Mouse (Mus musculus) hindbrain, embryonic 12.5 days (tissue): ENCODE data around the gene Ccrl2. TPM values are rescaled to one million over a fixed set of nuclear protein-coding genes. Genes with fewer than 3 reads are reported as not detected.
A peak's percentile ranks its signal among the peaks of the same experiment; 100 is the strongest.

Experiments
- ATAC-seq: fragments of 200-750 bp; cut with Nextera tagmentation; 2 replicates; pipeline ENCODE4 v1.8.0; 2017; ENCODE audit warnings: moderate TSS enrichment; ENCODE audit not compliant: low FRiP score
- H3K27ac ChIP-seq: fragments of 300-500 bp; sonication (generic); 2 replicates; pipeline ENCODE4 v1.5.1; 2016; ENCODE audit warnings: mild to moderate bottlenecking
- H3K27me3 ChIP-seq: fragments of 300-500 bp; sonication (generic); 2 replicates; pipeline ENCODE4 v1.6.1; 2016; ENCODE audit warnings: mild to moderate bottlenecking
- H3K36me3 ChIP-seq: fragments of 300-500 bp; sonication (generic); 2 replicates; pipeline ENCODE4 v1.6.1; 2016; ENCODE audit warnings: mild to moderate bottlenecking
- H3K4me1 ChIP-seq: fragments of 300-500 bp; sonication (generic); 2 replicates; pipeline ENCODE4 v1.6.1; 2016
- H3K4me2 ChIP-seq: fragments of 300-500 bp; sonication (generic); replicated peaks from 2 replicates; pipeline ENCODE4 v1.6.1; 2016; ENCODE audit warnings: mild to moderate bottlenecking
- H3K4me3 ChIP-seq: fragments of 300-500 bp; sonication (generic); 2 replicates; pipeline ENCODE4 v1.5.1; 2016; ENCODE audit warnings: mild to moderate bottlenecking
- H3K9ac ChIP-seq: fragments of 300-500 bp; sonication (generic); 2 replicates; pipeline ENCODE4 v1.6.1; 2016; ENCODE audit warnings: mild to moderate bottlenecking, moderate library complexity
- H3K9me3 ChIP-seq: fragments of 300-500 bp; sonication (generic); replicated peaks from 2 replicates; pipeline ENCODE4 v1.6.1; 2016; ENCODE audit warnings: mild to moderate bottlenecking
- WGBS: fragments of 180-500 bp; shearing (Covaris S2); methylation state at CpG from one replicate; pipeline ENCODE4 v1.1.7; 2016; 5-methylcytosine and 5-hydroxymethylcytosine counted together
- polyA plus RNA-seq: library from polyadenylated mRNA; unstranded; fragments of >200 nt; fragmentation: Nextera tagmentation; extraction: Ambion mirVana; gene quantifications from 2 replicates; pipeline ENCODE4 v1.2.1, GENCODE M21; 2016

Gene Ccrl2
- 0.97 and 1.4 TPM in 2 replicates for polyA plus RNA-seq

DNA sequence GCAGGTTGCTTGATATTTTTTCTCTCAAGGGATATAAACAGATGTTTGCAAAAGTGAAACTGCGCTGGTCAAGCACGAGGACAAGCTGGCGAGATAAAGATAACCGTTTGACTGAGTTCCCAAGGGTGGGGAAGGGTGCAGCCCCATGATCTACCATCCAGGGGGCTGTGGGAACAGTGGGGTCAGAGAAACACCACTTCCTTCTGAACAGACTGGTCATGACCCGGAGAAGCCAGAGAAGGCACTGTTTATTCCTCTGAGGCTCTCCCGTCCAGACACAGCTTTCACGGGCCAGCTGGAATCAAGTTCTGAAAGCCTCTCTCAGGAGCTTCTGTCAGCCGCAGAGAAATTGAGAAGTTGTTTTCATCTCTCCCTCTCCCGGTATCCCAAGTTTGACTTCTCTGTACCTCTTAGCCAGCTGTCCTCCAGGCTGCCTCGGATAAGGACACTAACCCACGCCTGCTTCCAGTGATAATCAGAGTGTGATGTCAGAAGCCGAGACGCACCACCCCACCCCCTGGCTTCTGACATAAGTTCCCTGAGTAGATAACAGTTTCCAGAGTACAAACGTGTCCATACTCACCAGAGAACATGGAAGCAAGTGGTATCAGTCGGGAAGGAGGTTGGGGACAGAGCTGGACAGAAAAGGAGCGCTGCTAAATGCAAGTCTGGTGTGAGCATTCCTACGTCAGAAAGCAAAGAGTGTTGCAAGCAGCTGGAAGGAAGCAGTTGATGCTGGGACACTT lies at the start of gene Ccrl2:
Ccrl2 (minus strand) TSS at position 722 of the 746 bp plus-strand sequence.
- Histone ChIP-seq H3K36me3 (no peaks in the 10 kb centered on the region), H3K4me1 (no peaks in the 10 kb centered on the region), H3K4me3 (peak within 1 kb of the TSS; percentile 10; the same call in 1 of the 2 replicates)

DNA sequence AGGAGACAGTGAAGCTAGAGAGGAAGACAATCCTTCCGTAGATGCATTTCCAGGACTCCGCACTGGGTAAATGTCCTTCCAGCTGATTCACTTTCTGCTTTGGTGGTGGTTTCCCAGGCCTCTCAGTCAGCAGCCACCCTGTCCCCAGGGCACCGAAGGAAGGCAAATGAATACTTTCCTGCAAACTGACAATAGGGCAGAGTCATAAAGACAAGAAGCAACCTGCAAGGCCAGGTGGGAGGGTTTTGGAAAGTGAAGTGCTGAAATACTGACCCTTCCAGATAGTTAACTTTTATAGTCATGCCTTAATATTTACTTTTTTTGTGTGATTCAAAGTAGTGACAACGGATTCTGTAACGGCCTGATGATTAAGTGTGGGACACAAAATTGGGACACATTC lies 46.6 kb upstream of the Ccrl2 start:
- no peak overlapping the region for H3K27ac ChIP-seq
- no peak overlapping the region for H3K4me3 ChIP-seq
- H3K9ac ChIP-seq: no peak overlapping the region
- no peak for ATAC-seq
- 87% methylated on average over 5 of the region's 5 CpGs for WGBS
- H3K9me3 ChIP-seq: no peaks in the 10 kb centered on the region
- H3K4me2 ChIP-seq: no peak overlapping the region
- H3K36me3 ChIP-seq: no peaks in the 10 kb centered on the region
- H3K4me1 ChIP-seq: no peaks in the 10 kb centered on the region
- no peaks in the 10 kb centered on the region for H3K27me3 ChIP-seq

More for the DNA sequence above, at the start of gene Ccrl2:
- H3K4me2 ChIP-seq: peak within 1 kb of the TSS; percentile 39
- ATAC-seq: no peak
- H3K9me3 ChIP-seq: no peaks in the 10 kb centered on the region
- H3K27ac ChIP-seq: no peak within 1 kb of the TSS
- 58% methylated on average over 17 of the region's 17 CpGs for WGBS
- H3K27me3 ChIP-seq: no peaks in the 10 kb centered on the region
- H3K9ac ChIP-seq: no peak within 1 kb of the TSS

DNA sequence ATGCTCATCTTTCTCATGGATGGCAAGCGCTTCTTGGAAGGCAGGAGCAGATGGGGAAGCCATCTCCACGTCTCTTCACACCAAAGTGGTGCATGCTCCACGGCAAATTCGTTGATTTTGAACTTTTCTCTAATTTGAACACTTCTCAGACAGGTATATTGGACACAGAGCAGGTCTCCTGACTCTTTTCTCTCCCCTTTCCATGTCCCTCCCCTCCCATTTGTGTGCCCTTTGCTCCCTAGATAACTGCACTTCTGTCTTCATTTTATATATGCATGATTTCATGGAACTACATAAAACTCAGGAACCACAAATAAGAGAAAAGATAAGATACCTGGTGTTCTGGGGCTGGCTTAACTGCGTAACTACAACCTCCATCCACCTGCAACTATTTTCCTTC lies 46.0 kb upstream of the Ccrl2 start:
- H3K36me3 ChIP-seq: no peaks in the 10 kb centered on the region
- H3K27ac ChIP-seq: no peak overlapping the region
- WGBS: 87% methylated on average over 5 of the region's 5 CpGs
- ATAC-seq: no peak
- no peaks in the 10 kb centered on the region for H3K27me3 ChIP-seq
- H3K9ac ChIP-seq: no peak overlapping the region
- H3K4me1 ChIP-seq: no peaks in the 10 kb centered on the region
- no peak overlapping the region for H3K4me2 ChIP-seq
- no peaks in the 10 kb centered on the region for H3K9me3 ChIP-seq
- no peak overlapping the region for H3K4me3 ChIP-seq

GRCm38 (mm10) chr9:111100406-111100805 lies 43.1 kb upstream of the Ccrl2 start:
- ATAC-seq: no peak
- H3K4me2 ChIP-seq: no peak overlapping the region
- no peaks in the 10 kb centered on the region for H3K9me3 ChIP-seq
- H3K27ac ChIP-seq: no peak overlapping the region
- H3K4me1 ChIP-seq: no peaks in the 10 kb centered on the region
- no peaks in the 10 kb centered on the region for H3K36me3 ChIP-seq
- no peak overlapping the region for H3K4me3 ChIP-seq
- no peaks in the 10 kb centered on the region for H3K27me3 ChIP-seq
- WGBS: 89% methylated on average over 3 of the region's 3 CpGs
- H3K9ac ChIP-seq: no peak overlapping the region

DNA sequence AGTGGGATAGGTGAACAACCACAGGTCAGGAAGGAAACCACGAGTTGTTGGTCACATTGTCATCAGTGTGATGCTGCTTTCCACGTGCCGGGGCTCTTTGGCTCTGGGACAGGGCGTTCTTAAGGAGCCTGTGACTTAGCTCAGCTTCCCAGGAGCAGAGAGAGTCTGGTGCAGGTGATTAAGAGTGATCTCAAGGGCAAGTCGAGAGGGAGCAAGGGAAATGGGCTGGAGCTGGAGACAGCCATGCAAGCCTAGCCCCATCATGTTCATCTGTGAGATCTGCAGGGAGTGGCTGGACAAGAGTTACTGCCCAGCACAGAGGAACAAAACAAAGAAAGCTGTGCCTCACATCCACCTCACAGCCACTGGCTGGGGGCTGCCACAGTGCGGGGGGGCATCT lies 40.2 kb upstream of the Ccrl2 start:
- H3K4me1 ChIP-seq: no peaks in the 10 kb centered on the region
- no peak for ATAC-seq
- no peak overlapping the region for H3K9ac ChIP-seq
- no peaks in the 10 kb centered on the region for H3K27me3 ChIP-seq
- WGBS: 70% methylated on average over 6 of the region's 6 CpGs
- no peak overlapping the region for H3K4me3 ChIP-seq
- H3K27ac ChIP-seq: no peak overlapping the region
- H3K9me3 ChIP-seq: no peaks in the 10 kb centered on the region
- H3K36me3 ChIP-seq: no peaks in the 10 kb centered on the region
- no peak overlapping the region for H3K4me2 ChIP-seq

GRCm38 (mm10) chr9:111096419-111097326 lies 39.4 kb upstream of the Ccrl2 start:
- H3K9ac ChIP-seq: no peak overlapping the region
- H3K27me3 ChIP-seq: no peaks in the 10 kb centered on the region
- H3K4me2 ChIP-seq: no peak overlapping the region
- H3K27ac ChIP-seq: no peak overlapping the region
- no peaks in the 10 kb centered on the region for H3K9me3 ChIP-seq
- ATAC-seq: no peak
- H3K4me1 ChIP-seq: no peaks in the 10 kb centered on the region
- H3K4me3 ChIP-seq: no peak overlapping the region
- no peaks in the 10 kb centered on the region for H3K36me3 ChIP-seq
- WGBS: 92% methylated on average over 16 of the region's 16 CpGs

- Histone ChIP-seq H3K9ac (no peak overlapping the region), H3K4me3 (no peak overlapping the region), H3K27me3 (no peaks in the 10 kb centered on the region), H3K4me2 (no peak overlapping the region), H3K36me3 (no peaks in the 10 kb centered on the region), H3K9me3 (no peaks in the 10 kb centered on the region), H3K4me1 (no peaks in the 10 kb centered on the region), H3K27ac (no peak overlapping the region)
- ATAC-seq: no peak
- 81% methylated on average over 7 of the region's 7 CpGs for WGBS
These were observed 38.4 kb upstream of the Ccrl2 start for GRCm38 (mm10) chr9:111095710-111096109.

GRCm38 (mm10) chr9:111094626-111095025 lies 37.3 kb upstream of the Ccrl2 start:
- no peaks in the 10 kb centered on the region for H3K4me1 ChIP-seq
- H3K36me3 ChIP-seq: no peaks in the 10 kb centered on the region
- H3K9ac ChIP-seq: no peak overlapping the region
- H3K4me2 ChIP-seq: no peak overlapping the region
- 83% methylated on average over 5 of the region's 5 CpGs for whole genome bisulfite sequencing
- H3K27me3 ChIP-seq: no peaks in the 10 kb centered on the region
- H3K4me3 ChIP-seq: no peak overlapping the region
- H3K9me3 ChIP-seq: no peaks in the 10 kb centered on the region
- no peak for ATAC-seq
- no peak overlapping the region for H3K27ac ChIP-seq

DNA sequence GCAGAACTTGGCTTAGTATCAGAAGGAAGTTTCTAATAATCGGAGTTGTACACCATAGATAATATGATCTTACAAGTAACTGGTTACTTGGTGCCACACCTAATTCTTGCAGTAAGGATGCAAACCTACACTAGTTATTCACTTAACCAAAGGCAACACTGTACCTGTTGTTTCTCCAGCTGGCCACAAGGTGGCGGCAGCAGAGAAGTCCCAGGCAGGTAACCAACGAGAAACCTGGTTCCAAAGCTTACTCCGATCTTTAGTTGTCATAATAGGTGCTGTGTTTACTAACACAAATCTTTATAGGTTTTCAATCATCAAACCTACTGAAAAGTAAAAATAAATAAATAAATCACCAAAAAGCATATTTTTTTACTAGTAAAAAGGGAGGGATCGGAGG lies 35.8 kb upstream of the Ccrl2 start:
- 35% methylated on average over 5 of the region's 5 CpGs for WGBS

DNA sequence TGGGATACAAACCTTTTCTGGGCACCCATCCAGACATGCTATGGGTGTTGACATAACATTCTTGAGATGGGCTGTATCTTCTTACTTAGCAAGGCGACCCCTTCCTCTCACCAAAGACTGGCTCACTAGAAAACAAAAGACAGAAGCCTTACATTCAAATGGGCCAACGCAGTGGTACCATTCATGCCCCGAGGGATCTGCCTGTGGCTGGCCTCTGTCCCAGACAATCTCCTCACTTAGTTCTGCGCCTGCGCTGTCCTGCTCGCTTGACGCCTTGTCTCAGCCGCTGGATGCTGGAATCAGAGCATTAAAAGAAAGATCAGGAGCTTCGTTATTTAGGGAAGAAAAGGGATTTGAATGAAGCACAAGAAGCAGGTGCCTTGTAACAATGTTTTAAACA lies 35.3 kb upstream of the Ccrl2 start:
- H3K9ac ChIP-seq: no peak overlapping the region
- no peaks in the 10 kb centered on the region for H3K27me3 ChIP-seq
- H3K9me3 ChIP-seq: no peaks in the 10 kb centered on the region
- no peak overlapping the region for H3K27ac ChIP-seq
- H3K4me1 ChIP-seq: peaks cover 7% of the 10 kb centered on the region; the same call in 1 of the 2 replicates
- H3K4me2 ChIP-seq: no peak overlapping the region
- ATAC-seq: no peak
- H3K4me3 ChIP-seq: no peak overlapping the region
- WGBS: 67% methylated on average over 9 of the region's 9 CpGs
- no peaks in the 10 kb centered on the region for H3K36me3 ChIP-seq

More for the DNA sequence above, 35.8 kb upstream of the Ccrl2 start:
- Histone ChIP-seq H3K36me3 (no peaks in the 10 kb centered on the region), H3K9me3 (no peaks in the 10 kb centered on the region), H3K27ac (no peak overlapping the region), H3K9ac (no peak overlapping the region), H3K4me3 (no peak overlapping the region), H3K4me1 (peaks cover 7% of the 10 kb centered on the region; the same call in 1 of the 2 replicates), H3K4me2 (no peak overlapping the region), H3K27me3 (no peaks in the 10 kb centered on the region)
- ATAC-seq: no peak

GRCm38 (mm10) chr9:111088886-111089285 lies 31.6 kb upstream of the Ccrl2 start:
- no peak overlapping the region for H3K9ac ChIP-seq
- WGBS: 38% methylated on average over 7 of the region's 7 CpGs
- no peak for ATAC-seq
- H3K27ac ChIP-seq: no peak overlapping the region
- H3K4me3 ChIP-seq: no peak overlapping the region
- no peaks in the 10 kb centered on the region for H3K9me3 ChIP-seq
- H3K27me3 ChIP-seq: 0 out of 2 replicates have a peak, but pooled peaks cover 3% of the 10 kb centered on the region
- H3K4me1 ChIP-seq: peaks cover 7% of the 10 kb centered on the region; the same call in 1 of the 2 replicates
- H3K4me2 ChIP-seq: no peak overlapping the region
- no peaks in the 10 kb centered on the region for H3K36me3 ChIP-seq

- no peaks in the 10 kb centered on the region for H3K36me3 ChIP-seq
- no peak overlapping the region for H3K4me2 ChIP-seq
- H3K4me3 ChIP-seq: no peak overlapping the region
These were observed 30.6 kb upstream of the Ccrl2 start for GRCm38 (mm10) chr9:111087960-111088359.

More at GRCm38 (mm10) chr9:111087960-111088359, 30.6 kb upstream of the Ccrl2 start:
- Histone ChIP-seq H3K4me1 (peaks cover 7% of the 10 kb centered on the region; the same call in 1 of the 2 replicates), H3K9me3 (no peaks in the 10 kb centered on the region), H3K27ac (no peak overlapping the region), H3K9ac (no peak overlapping the region), H3K27me3 (0 out of 2 replicates have a peak, but pooled peaks cover 3% of the 10 kb centered on the region)
- WGBS: 2% methylated on average over 5 of the region's 5 CpGs
- ATAC-seq: no peak
